Mouse (Mus musculus): ENCODE measurements at regions not wholly inside any gene's neighbourhood (a gene's known extent, or its start where the extent isn't known, plus 50 kb on each side); places are given as distances from the start of the nearest gene placed in this dataset.

- Histone ChIP-seq H3K27me3 (no peaks in the 10 kb centered on the region), H3K9me3 (no peaks in the 10 kb centered on the region), H3K9ac (no peak overlapping the region), H3K4me3 (no peak overlapping the region), H3K36me3 (no peaks in the 10 kb centered on the region), H3K4me1 (no peaks in the 10 kb centered on the region), H3K27ac (no peak overlapping the region), H3K4me2 (no peak overlapping the region)
- no peak for ATAC-seq (ENCODE audit: insufficient number of reproducible peaks, low FRiP score, low TSS enrichment, low read depth)
- 44% methylated on average over 8 of the region's 8 CpGs for WGBS
Measured at GRCm38 (mm10) chr2:51509220-51510011, 117.9 kb upstream of the Tas2r134 start.

- no peak overlapping the region for H3K4me2 ChIP-seq
- no peaks in the 10 kb centered on the region for H3K9me3 ChIP-seq
- no peak overlapping the region for H3K9ac ChIP-seq
- no peaks in the 10 kb centered on the region for H3K36me3 ChIP-seq
- H3K27ac ChIP-seq, result no peak overlapping the region
- no peaks in the 10 kb centered on the region for H3K27me3 ChIP-seq
- no peak for ATAC-seq (ENCODE audit: insufficient number of reproducible peaks, low FRiP score, low TSS enrichment, low read depth)
- H3K4me1 ChIP-seq, result no peaks in the 10 kb centered on the region
- H3K4me3 ChIP-seq, result no peak overlapping the region
- 60% methylated on average over 2 of the region's 2 CpGs for WGBS
Measured at GRCm38 (mm10) chr2:51497896-51498295, 129.4 kb upstream of the Tas2r134 start.

DNA sequence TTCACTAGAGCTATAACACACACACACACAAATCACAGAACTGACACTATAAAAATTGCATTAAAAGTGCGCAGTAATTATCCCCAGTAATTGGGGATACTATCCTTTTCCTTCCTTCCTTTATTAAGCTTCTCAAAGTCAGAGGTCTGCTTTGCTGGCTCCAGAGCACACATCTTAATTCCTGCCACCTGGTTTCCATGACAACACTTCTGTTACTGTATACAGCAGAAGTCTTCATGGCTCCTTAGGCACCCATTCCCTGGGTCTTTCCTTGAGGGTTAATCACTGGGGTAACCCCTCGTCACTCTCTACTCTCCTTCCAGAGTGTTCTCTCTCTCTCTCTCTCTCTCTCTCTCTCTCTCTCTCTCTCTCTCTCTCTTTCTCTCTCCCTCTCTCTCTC, 153.6 kb upstream of the Tas2r134 start:
- WGBS, result 38% methylated on average over 2 of the region's 2 CpGs
- Histone ChIP-seq H3K9me3 (no peaks in the 10 kb centered on the region), H3K27ac (no peak overlapping the region), H3K4me3 (no peak overlapping the region), H3K36me3 (no peaks in the 10 kb centered on the region), H3K4me1 (peaks cover 10% of the 10 kb centered on the region; the same call in 1 of the 2 replicates), H3K9ac (no peak overlapping the region), H3K27me3 (no peaks in the 10 kb centered on the region), H3K4me2 (no peak overlapping the region)
- ATAC-seq (ENCODE audit: insufficient number of reproducible peaks, low FRiP score, low TSS enrichment, low read depth), result no peak

GRCm38 (mm10) chr2:51467027-51467694, 160.2 kb upstream of the Tas2r134 start:
- Histone ChIP-seq H3K4me1 (peaks cover 24% of the 10 kb centered on the region), H3K27ac (peak overlapping the region; percentile 38; the same call in 1 of the 2 replicates), H3K36me3 (no peaks in the 10 kb centered on the region), H3K4me3 (no peak overlapping the region), H3K9ac (no peak overlapping the region), H3K27me3 (no peaks in the 10 kb centered on the region), H3K4me2 (no peak overlapping the region), H3K9me3 (no peaks in the 10 kb centered on the region)
- no peak for ATAC-seq (ENCODE audit: insufficient number of reproducible peaks, low FRiP score, low TSS enrichment, low read depth)
- WGBS, result 75% methylated on average over 7 of the region's 7 CpGs

- ATAC-seq (ENCODE audit: insufficient number of reproducible peaks, low FRiP score, low TSS enrichment, low read depth), result peak; percentile 88
- 41% methylated on average over 7 of the region's 7 CpGs for WGBS
- no peaks in the 10 kb centered on the region for H3K9me3 ChIP-seq
Measured at GRCm38 (mm10) chr2:51466003-51466402, 161.3 kb upstream of the Tas2r134 start.

GRCm38 (mm10) chr2:51465576-51465975, 161.7 kb upstream of the Tas2r134 start:
- Histone ChIP-seq H3K36me3 (no peaks in the 10 kb centered on the region), H3K27ac (peak overlapping the region; percentile 68), H3K4me1 (peaks cover 24% of the 10 kb centered on the region), H3K4me3 (no peak overlapping the region), H3K9ac (no peak overlapping the region), H3K4me2 (0 out of 2 replicates have a peak overlapping the region, but pooled peaks have one; percentile 8), H3K27me3 (no peaks in the 10 kb centered on the region), H3K9me3 (no peaks in the 10 kb centered on the region)
- ATAC-seq (ENCODE audit: insufficient number of reproducible peaks, low FRiP score, low TSS enrichment, low read depth), result peak; percentile 90
- WGBS, result 18% methylated on average over 7 of the region's 7 CpGs

More at GRCm38 (mm10) chr2:51466003-51466402, 161.3 kb upstream of the Tas2r134 start:
- no peak overlapping the region for H3K9ac ChIP-seq
- H3K4me2 ChIP-seq, result 0 out of 2 replicates have a peak overlapping the region, but pooled peaks have one; percentile 8
- H3K27ac ChIP-seq, result peak overlapping the region; percentile 68
- H3K27me3 ChIP-seq, result no peaks in the 10 kb centered on the region
- H3K4me3 ChIP-seq, result no peak overlapping the region
- no peaks in the 10 kb centered on the region for H3K36me3 ChIP-seq
- H3K4me1 ChIP-seq, result peaks cover 24% of the 10 kb centered on the region

GRCm38 (mm10) chr2:51464356-51464755, 163.0 kb upstream of the Tas2r134 start:
- Histone ChIP-seq H3K9me3 (no peaks in the 10 kb centered on the region), H3K4me2 (no peak overlapping the region), H3K4me3 (no peak overlapping the region), H3K36me3 (no peaks in the 10 kb centered on the region), H3K27me3 (no peaks in the 10 kb centered on the region), H3K9ac (no peak overlapping the region), H3K4me1 (peaks cover 24% of the 10 kb centered on the region), H3K27ac (no peak overlapping the region)
- ATAC-seq (ENCODE audit: insufficient number of reproducible peaks, low FRiP score, low TSS enrichment, low read depth), result no peak
- WGBS, result 64% methylated on average over 2 of the region's 2 CpGs

- H3K36me3 ChIP-seq, result no peaks in the 10 kb centered on the region
- H3K4me2 ChIP-seq, result no peak overlapping the region
- WGBS, result 58% methylated on average over 2 of the region's 2 CpGs
- H3K4me1 ChIP-seq, result peaks cover 12% of the 10 kb centered on the region; the same call in 1 of the 2 replicates
- no peak overlapping the region for H3K27ac ChIP-seq
- H3K9ac ChIP-seq, result no peak overlapping the region
- H3K27me3 ChIP-seq, result no peaks in the 10 kb centered on the region
- no peak for ATAC-seq (ENCODE audit: insufficient number of reproducible peaks, low FRiP score, low TSS enrichment, low read depth)
- no peaks in the 10 kb centered on the region for H3K9me3 ChIP-seq
- no peak overlapping the region for H3K4me3 ChIP-seq
Measured at GRCm38 (mm10) chr2:51460896-51461295, 166.4 kb upstream of the Tas2r134 start.

GRCm38 (mm10) chr2:51459486-51459885, 167.8 kb upstream of the Tas2r134 start:
- Histone ChIP-seq H3K36me3 (no peaks in the 10 kb centered on the region), H3K9me3 (no peaks in the 10 kb centered on the region), H3K4me2 (no peak overlapping the region), H3K4me3 (no peak overlapping the region), H3K27ac (no peak overlapping the region), H3K9ac (no peak overlapping the region), H3K4me1 (peaks cover 6% of the 10 kb centered on the region; the same call in 1 of the 2 replicates), H3K27me3 (no peaks in the 10 kb centered on the region)
- no peak for ATAC-seq (ENCODE audit: insufficient number of reproducible peaks, low FRiP score, low TSS enrichment, low read depth)
- 86% methylated on average over 2 of the region's 2 CpGs for WGBS

DNA sequence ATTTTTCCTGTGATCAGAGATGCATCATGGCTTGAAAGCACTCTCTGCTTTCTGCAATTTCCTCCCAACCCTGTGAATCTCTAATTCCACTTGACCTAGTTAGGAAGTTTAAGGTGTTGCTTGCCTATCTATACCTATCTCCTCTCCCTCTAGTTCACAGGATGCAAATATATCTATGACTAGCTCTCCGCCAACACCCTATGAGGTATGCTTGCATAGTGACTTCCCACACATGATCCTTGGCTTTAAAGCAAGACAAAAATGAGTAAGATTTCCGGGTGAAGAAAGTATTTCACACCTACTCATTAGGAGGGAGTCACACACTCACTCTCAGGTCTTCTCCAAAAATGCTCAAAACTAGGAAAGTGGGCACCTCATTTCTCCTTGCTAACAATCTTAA, 169.6 kb upstream of the Tas2r134 start:
- H3K9me3 ChIP-seq, result no peaks in the 10 kb centered on the region

DNA sequence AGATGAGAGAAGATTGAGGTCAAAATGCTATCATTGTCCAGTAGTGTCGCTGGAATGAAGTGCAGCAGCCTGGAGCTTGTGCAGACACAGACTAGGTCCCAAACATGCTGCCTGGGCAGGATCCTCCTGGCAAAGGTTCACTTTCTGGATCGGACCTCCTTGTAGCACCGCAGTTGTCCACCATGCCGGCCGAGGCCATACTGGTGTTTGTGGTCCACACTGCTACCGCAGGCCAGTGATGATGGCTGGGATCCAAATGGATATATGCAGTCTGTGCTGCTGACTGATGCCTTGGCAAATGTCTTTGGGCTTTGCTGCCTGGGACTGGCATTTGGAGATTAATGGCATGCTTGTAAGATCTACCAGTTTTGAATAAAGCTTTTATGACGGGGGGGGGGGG, 174.5 kb upstream of the Tas2r134 start:
- ATAC-seq (ENCODE audit: insufficient number of reproducible peaks, low FRiP score, low TSS enrichment, low read depth), result no peak
- 86% methylated on average over 7 of the region's 7 CpGs for whole genome bisulfite sequencing
- no peak overlapping the region for H3K27ac ChIP-seq
- no peaks in the 10 kb centered on the region for H3K4me1 ChIP-seq
- no peak overlapping the region for H3K4me3 ChIP-seq
- no peaks in the 10 kb centered on the region for H3K27me3 ChIP-seq
- H3K36me3 ChIP-seq, result no peaks in the 10 kb centered on the region
- no peaks in the 10 kb centered on the region for H3K9me3 ChIP-seq
- H3K9ac ChIP-seq, result no peak overlapping the region
- no peak overlapping the region for H3K4me2 ChIP-seq

More for the DNA sequence above, 169.6 kb upstream of the Tas2r134 start:
- no peak for ATAC-seq (ENCODE audit: insufficient number of reproducible peaks, low FRiP score, low TSS enrichment, low read depth)
- Histone ChIP-seq H3K4me3 (no peak overlapping the region), H3K27ac (no peak overlapping the region), H3K27me3 (no peaks in the 10 kb centered on the region), H3K4me2 (no peak overlapping the region), H3K9ac (no peak overlapping the region), H3K4me1 (no peaks in the 10 kb centered on the region), H3K36me3 (no peaks in the 10 kb centered on the region)
- 75% methylated on average over 2 of the region's 2 CpGs for WGBS

DNA sequence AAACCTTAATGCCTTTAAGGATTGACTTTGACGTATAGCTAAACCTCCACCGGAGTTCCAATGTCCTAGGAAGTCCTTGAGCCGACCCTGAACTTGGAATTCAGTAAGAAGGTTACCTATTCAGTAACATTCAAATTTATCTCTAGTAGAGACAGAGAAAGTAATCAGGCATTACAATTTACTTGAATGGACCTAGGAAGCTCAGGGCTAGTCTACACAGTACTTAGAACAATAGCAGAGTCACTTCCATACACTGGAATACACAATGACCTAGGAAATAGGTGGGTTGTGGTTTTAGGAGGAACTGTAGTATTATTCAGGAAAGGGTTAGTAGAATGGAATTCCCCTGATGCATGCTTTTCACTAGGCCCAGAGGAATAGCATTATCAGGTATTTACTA, 179.2 kb upstream of the Tas2r134 start:
- no peaks in the 10 kb centered on the region for H3K9me3 ChIP-seq
- no peaks in the 10 kb centered on the region for H3K36me3 ChIP-seq
- no peak overlapping the region for H3K27ac ChIP-seq
- ATAC-seq (ENCODE audit: insufficient number of reproducible peaks, low FRiP score, low TSS enrichment, low read depth), result no peak
- no peak overlapping the region for H3K9ac ChIP-seq
- no peak overlapping the region for H3K4me3 ChIP-seq
- 90% methylated on average over 3 of the region's 3 CpGs for WGBS
- H3K4me1 ChIP-seq, result no peaks in the 10 kb centered on the region
- H3K27me3 ChIP-seq, result no peaks in the 10 kb centered on the region
- H3K4me2 ChIP-seq, result no peak overlapping the region

Measured in limb, embryonic 15.5 days (tissue).